Mouse (Mus musculus) gastrocnemius, postnatal 14 days (tissue): ENCODE data around the gene Fads2. TPM values are rescaled to one million over a fixed set of nuclear protein-coding genes. Genes with fewer than 3 reads are reported as not detected.
A peak's percentile ranks its signal among the peaks of the same experiment; 100 is the strongest.

Experiments
- DNase-seq: peaks from one replicate; pipeline ENCODE4 v3.0.0; 2021; ENCODE audit warnings: mixed read lengths
- intact Hi-C: fragments of 180-260 bp; cut with DNase I; formaldehyde crosslinking; loops from one replicate; pipeline ENCODE4 v1.15.1; 2025; ENCODE audit warnings: low total_unique reads
- total RNA-seq, 2 experiments: library from RNA; stranded (reverse); gene quantifications; 2 replicates each; pipeline ENCODE4 v1.2.3; 2021

Fads2 gene
- total RNA-seq, 2 experiments from 2014 or later, result 6.7 to 11.1 TPM

DNA sequence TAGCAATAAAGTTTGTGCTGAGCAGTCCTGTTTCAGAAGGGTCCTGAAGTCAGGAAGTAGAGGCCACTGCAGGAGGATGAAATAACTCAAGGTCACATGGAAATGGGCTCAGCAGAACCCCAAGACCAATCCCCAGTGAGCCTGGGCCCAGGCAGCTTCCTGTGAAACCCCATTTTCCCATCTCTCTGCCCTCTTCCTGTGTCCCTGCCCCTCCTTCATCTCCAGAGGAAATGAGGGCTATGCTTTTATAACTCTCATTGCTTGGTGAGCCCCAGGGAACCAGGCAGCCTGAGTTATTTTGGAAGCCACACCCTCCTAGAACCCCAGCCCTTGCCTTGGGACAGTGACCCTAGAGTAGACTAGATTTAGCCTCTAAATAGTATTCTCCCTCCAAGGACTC is 52.0 kb downstream of the Fads2 start:
- DNase-seq, result no peak

DNA sequence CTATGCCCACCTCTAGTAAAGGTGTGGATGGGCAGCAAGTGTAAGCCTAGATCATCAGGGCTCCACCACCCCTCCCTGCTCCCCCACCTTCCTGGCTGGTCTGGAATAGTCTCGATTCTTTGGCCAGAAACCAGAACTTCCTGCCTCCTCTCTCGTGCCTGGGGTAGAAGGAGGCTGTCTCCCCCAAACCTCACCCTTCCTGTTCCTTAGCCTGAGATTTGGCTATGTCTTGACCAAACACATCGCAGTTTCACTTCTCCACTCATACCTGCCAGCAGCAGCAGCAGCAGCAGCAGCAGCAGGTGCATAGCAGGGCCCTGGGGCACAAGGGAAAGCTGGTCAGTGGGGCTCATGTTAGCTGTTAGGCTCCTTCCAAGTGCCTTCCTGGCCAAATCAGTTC is 54.6 kb downstream of the Fads2 start:
- DNase-seq, result no peak
- intact Hi-C loops, result no loop called here

More for the DNA sequence above, 52.0 kb downstream of the Fads2 start:
- intact Hi-C loops, result no loop called here

- intact Hi-C loops, result no loop called here
- no peak for DNase-seq
Observed at GRCm38 (mm10) chr19:10046346-10046745, 55.2 kb downstream of the Fads2 start.

DNA sequence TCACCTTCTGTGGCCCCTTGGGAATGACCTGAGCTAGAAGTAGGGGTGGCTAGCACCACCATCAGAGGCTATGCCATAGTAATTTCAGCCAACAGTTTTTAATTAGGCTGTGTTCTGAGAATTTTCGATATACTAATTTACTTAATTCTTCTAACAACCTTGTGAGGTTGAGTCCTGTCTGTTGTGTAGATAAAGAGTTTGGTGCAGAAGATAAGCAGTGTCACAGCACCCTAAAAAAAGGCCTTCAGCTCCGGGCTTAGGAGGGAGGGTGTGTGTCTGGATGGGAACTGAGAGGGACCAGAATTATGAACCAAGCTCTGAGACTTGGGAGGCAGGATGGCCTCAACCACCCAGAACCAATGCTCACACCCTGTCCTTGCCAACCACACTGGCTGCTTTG is 55.8 kb downstream of the Fads2 start:
- intact Hi-C loops, result no loop called here
- no peak for DNase-seq

- peak; percentile 58 for DNase-seq
- intact Hi-C loops, result loop anchor here (5.0 kb wide), 1 partner anchor 154 kb away; no protein-coding TSS in a partner anchor
Observed at GRCm38 (mm10) chr19:10043643-10044042, 57.9 kb downstream of the Fads2 start.

DNA sequence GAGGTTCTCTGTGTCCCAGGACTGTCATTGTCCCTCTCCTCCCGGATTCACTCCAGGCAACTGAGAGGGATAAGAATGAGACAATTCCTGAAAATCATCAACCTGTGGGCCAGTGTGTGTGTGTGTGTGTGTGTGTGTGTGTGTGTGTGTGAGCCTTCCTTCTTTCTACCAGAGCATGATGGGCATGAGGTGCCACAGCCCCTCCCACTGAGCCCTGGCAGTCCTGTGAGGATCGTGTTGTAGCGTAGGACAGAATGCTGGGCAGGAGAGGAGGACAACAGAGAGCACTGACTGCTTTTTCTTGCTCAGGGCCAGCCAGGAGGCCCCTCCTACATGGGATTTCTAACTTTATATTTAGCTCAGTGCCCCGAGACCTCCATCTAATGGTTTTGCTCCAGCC is 58.7 kb downstream of the Fads2 start:
- intact Hi-C loops, result loop anchor here (5.0 kb wide), 1 partner anchor 154 kb away; no protein-coding TSS in a partner anchor

DNA sequence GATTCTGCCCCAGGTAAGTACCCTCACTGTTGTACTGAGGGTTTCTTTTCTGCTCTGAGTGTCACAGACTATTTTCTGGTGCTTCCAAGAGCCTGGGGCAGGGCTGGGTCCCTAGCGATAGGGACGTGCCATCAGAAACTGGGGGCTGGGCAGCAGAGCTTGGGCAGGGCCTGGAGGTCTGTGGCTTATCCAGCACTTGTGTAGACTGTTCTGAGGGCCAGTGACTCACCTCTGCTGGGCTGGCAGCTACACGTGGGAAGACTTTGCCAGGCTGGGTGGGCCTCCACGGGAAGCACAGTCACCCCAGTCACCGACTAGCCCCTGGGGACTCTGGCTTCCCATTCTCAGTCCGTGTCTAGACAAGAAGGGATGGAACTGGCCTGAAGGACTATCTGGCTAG is 59.3 kb downstream of the Fads2 start:
- DNase-seq, result no peak
- intact Hi-C loops, result loop anchor here (5.0 kb wide), 1 partner anchor 155 kb away; no protein-coding TSS in a partner anchor

More for the DNA sequence above, 58.7 kb downstream of the Fads2 start:
- DNase-seq, result no peak

- intact Hi-C loops, result loop anchor here (5.0 kb wide), 1 partner anchor 156 kb away; no protein-coding TSS in a partner anchor
- DNase-seq, result peak; percentile 87
Observed at GRCm38 (mm10) chr19:10041388-10042148, 60.0 kb downstream of the Fads2 start, which contains the start of gene Fads3. TSS of gene Fads3 (plus strand) at chr19:10041569.

GRCm38 (mm10) chr19:10040866-10041387 is 60.6 kb downstream of the Fads2 start:
- intact Hi-C loops, result loop anchor here (5.0 kb wide), 1 partner anchor 156 kb away; no protein-coding TSS in a partner anchor
- no peak for DNase-seq

DNA sequence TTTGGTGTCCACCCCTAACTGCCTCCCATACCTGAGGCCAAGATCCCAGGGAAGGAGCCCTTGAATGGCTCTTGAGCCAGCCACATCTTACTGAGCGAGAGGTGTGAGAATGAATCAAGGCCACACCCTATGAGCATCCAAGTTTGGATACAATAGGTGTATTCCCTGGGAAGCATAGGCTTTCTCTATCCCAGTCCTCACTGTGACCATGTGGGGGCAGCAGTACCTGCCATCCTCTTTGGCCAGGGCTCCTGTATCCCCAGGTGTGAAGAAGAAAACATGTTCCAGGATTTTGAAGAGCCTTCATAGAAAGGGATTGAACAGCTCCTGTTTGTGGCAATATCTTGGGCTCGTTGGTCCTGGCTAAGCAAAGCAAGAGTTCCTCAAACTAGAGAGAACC is 61.9 kb downstream of the Fads2 start:
- DNase-seq, result no peak
- intact Hi-C loops, result loop anchor here (5.0 kb wide), 1 partner anchor 158 kb away; no protein-coding TSS in a partner anchor

DNA sequence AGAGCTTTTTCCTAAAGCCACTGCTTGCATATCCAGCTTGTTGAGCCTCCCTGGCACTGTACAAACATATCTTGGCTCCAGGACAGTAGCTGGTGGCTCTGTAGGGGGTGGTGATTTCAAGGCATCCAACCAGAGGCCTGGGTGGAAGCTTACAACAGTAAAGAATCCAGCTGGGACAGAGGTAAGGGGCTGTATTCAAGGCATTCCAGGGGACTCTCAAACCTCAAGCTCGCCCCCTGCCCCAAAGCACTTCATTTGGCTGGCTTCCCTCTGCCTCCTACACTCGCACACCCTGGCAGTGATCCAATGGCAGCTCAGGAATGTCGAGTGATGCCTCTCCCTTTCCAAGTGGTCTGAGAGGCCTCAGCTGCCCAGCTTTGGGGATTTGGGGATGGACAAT is 62.6 kb downstream of the Fads2 start:
- intact Hi-C loops, result no loop called here

GRCm38 (mm10) chr19:10038364-10038763 is 63.2 kb downstream of the Fads2 start:
- intact Hi-C loops, result no loop called here

More for the DNA sequence above, 62.6 kb downstream of the Fads2 start:
- no peak for DNase-seq

GRCm38 (mm10) chr19:10037534-10037933 is 64.0 kb downstream of the Fads2 start:
- intact Hi-C loops, result no loop called here
- no peak for DNase-seq

More at GRCm38 (mm10) chr19:10038364-10038763, 63.2 kb downstream of the Fads2 start:
- no peak for DNase-seq

DNA sequence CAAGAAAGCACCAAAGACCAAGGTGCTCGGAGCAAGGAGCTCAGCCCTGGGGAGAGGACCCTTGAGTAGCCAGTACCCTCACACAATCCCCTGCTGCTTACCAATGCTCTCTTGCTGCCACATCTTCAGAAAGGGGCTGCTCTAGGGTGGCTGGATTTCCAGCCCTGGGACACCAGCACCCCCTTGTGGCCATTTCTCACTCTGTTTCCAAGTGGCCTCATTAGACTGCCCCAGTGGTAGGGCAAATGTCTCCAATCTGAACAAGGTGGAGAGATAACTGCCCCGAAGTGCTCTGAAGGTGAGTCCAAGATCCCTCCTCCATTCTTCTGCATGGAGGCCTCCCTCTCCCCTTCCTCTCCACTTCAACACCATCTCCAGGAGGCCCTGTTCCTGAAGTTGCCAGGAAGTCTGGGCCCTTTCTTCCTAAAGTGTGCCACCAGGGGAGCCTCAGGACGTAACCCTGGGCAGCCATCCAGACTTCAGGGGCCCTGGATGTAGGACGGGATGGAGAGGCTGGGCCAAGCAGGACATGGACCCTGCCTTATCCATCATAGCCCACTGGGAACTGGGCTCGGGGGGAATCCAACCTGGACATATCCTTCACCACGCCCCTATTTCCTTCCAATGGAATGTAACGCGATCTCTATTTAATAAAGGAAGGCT is 66.6 kb downstream of the Fads2 start:
- DNase-seq, result peak; percentile 79
- intact Hi-C loops, result loop anchor here (2.0 to 5.0 kb wide), 2 partner anchors 34 to 118 kb away; partner anchors contain the start of genes Best1 and Rab3il1

DNA sequence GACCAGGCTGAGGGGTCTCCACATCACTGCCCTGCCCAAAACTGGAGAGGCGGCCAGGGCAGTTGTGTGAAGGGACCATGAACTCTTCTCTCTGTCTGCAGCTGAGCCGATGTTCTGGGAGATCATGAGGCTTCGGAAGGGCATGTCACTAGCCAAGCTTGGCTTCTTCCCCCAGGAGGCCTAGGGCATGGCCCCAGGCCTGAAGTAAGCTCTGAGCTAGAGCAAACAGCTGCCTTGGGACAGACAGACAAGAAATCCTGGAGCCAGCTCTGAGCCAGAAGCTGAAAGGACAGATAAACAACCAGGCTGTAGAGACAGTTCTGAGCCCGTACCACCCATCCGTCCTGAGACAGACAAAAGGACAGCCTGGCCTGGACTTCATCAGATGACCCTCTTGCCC is 67.2 kb downstream of the Fads2 start:
- DNase-seq, result no peak
- intact Hi-C loops, result loop anchor here (2.0 to 5.0 kb wide), 2 partner anchors 34 to 117 kb away; partner anchors contain the start of genes Best1 and Rab3il1

DNA sequence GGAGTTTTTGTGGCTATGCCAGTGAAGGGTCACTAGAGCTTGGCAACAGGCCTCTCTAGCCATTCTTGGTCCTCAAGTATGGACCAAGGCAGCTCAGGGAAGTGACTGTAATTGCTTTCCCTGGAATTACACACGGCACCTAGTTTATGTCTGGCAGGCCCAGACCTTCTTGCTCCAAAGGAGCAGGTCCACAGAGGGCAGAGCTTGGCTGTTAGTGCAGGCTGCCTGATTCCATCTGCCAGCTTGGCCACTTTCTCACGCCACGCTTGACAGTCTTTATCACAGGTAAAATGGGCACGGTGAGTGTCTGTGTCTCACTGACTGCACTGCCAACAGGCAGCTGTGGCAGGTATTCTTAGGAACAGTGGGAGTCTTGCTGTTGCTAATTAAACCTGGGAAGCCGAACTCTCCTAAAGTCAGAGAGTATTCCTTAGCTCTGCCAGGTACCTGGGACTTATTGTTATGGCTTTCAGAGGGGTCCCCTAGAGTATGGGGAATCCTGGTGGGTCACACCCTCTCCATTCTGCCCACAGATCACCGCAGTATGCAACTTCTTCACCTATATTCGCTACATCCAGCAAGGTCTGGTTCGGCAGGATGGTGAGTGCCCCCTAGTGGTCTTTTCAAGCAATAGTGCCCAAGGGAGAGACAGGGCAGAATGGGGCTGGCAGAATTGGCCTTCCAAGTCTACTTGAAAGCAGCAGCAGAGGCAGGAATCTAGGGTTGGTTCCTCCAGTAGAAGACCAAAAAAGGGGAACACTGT is 68.2 kb downstream of the Fads2 start:
- intact Hi-C loops, result loop anchor here (5.0 kb wide), 1 partner anchor 116 kb away; no protein-coding TSS in a partner anchor
- peak; percentile 59 for DNase-seq

DNA sequence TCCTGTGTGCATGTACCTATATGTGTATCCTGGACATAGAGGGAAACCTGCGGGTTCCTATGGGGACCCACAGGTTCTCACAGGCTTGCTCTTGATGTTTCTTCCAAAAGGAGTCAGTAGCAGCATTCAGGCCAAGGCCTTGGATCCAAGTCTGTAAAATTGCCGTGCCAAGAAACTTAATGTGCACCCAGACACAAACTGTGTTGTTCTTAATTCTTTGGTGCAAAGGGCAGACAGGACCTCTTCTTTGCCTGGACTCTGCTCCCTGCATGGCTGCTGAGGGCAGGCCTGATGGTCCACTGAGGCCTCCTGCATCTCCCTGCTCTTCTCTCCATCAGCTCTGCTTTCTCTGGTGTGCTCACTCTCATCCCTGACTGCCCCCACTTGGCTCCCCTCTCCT is 71.8 kb downstream of the Fads2 start:
- no peak for DNase-seq

GRCm38 (mm10) chr19:10025169-10025875 is 76.2 kb downstream of the Fads2 start:
- peak; percentile 71 for DNase-seq
- intact Hi-C loops, result no loop called here

More for the DNA sequence above, 71.8 kb downstream of the Fads2 start:
- intact Hi-C loops, result loop anchor here (5.0 kb wide), 1 partner anchor 112 kb away; no protein-coding TSS in a partner anchor
